ENCODE assay signal across 23 mouse cellular contexts in genomic region chr12:107041927-107042652, GRCm38 (mm10).
DNase-seq lines count a peak whose midpoint lies in the region; ATAC-seq lines count a peak whose summit lies in the region.
"Had no signal": no experiment of that assay in that cellular context is flagged by ENCODE, and none has a peak within 500 bp of the region (broad histone marks: within the 10 kb centered on the region; RNA-seq: fewer than 3 reads in every experiment).

No protein-coding gene starts in this region.

- H3K4me2 ChIP-seq in forebrain, embryonic 13.5 days: 0 out of 2 replicates have a peak overlapping the region, but pooled peaks have one; percentile 24
- H3K4me2 ChIP-seq in forebrain, embryonic 11.5 days (ENCODE audit: low read depth, low read length, severe bottlenecking): no peak overlapping the region
- H3K4me2 ChIP-seq in neural tube, embryonic 15.5 days: no peak overlapping the region
- H3K4me2 ChIP-seq: embryonic facial prominence, embryonic 13.5 days; heart, embryonic 11.5 days; hindbrain, embryonic 15.5 days; kidney, embryonic 15.5 days; limb, embryonic 13.5 days; lung, embryonic 15.5 days; neural tube, embryonic 13.5 days had no signal

- no peaks in the 10 kb centered on the region for H3K36me3 ChIP-seq in forebrain, embryonic 13.5 days (ENCODE audit: poor library complexity, severe bottlenecking)
- H3K36me3 ChIP-seq in forebrain, embryonic 11.5 days (ENCODE audit: control insufficient read depth, insufficient read depth, low read length): no peaks in the 10 kb centered on the region
- no peaks in the 10 kb centered on the region for H3K36me3 ChIP-seq in neural tube, embryonic 15.5 days
- H3K36me3 ChIP-seq: embryonic facial prominence, embryonic 13.5 days; G1E; hindbrain, embryonic 15.5 days; kidney, embryonic 15.5 days; limb, embryonic 13.5 days; lung, embryonic 15.5 days; neural tube, embryonic 13.5 days had no signal

- WGBS in forebrain, embryonic 13.5 days: 51% methylated on average over 13 of the region's 13 CpGs
- WGBS in forebrain, embryonic 11.5 days: 61% methylated on average over 13 of the region's 13 CpGs
- WGBS in neural tube, embryonic 15.5 days: 58% methylated on average over 13 of the region's 13 CpGs

- H3K27me3 ChIP-seq in forebrain, embryonic 13.5 days: no peaks in the 10 kb centered on the region
- no peaks in the 10 kb centered on the region for H3K27me3 ChIP-seq in forebrain, embryonic 11.5 days (ENCODE audit: control insufficient read depth, insufficient read depth, low read length)
- no peaks in the 10 kb centered on the region for H3K27me3 ChIP-seq in neural tube, embryonic 15.5 days (replicated peaks)
- H3K27me3 ChIP-seq: embryonic facial prominence, embryonic 13.5 days; hindbrain, embryonic 15.5 days; kidney, embryonic 15.5 days; lung, embryonic 15.5 days; neural tube, embryonic 13.5 days had no signal

- 0 out of 2 replicates have a peak, but pooled peaks have one; percentile 33 for ATAC-seq in forebrain, embryonic 13.5 days
- ATAC-seq in forebrain, embryonic 11.5 days (replicated peaks; ENCODE audit: low FRiP score): no peak
- ATAC-seq in neural tube, embryonic 15.5 days (ENCODE audit: low FRiP score): no peak
- ATAC-seq: activated CD4-positive, CD25-positive, alpha-beta regulatory T cell, adult 4 months; intestine, postnatal 0 days had no signal

- no peaks in the 10 kb centered on the region for H3K9me3 ChIP-seq in forebrain, embryonic 13.5 days (replicated peaks)
- H3K9me3 ChIP-seq in forebrain, embryonic 11.5 days (ENCODE audit: control insufficient read depth, low read length): no peaks in the 10 kb centered on the region
- no peaks in the 10 kb centered on the region for H3K9me3 ChIP-seq in neural tube, embryonic 15.5 days (replicated peaks)
- H3K9me3 ChIP-seq: embryonic facial prominence, embryonic 13.5 days; hindbrain, embryonic 15.5 days; kidney, embryonic 15.5 days; limb, embryonic 13.5 days; lung, embryonic 15.5 days; neural tube, embryonic 13.5 days had no signal

- no peak overlapping the region for H3K9ac ChIP-seq in forebrain, embryonic 13.5 days
- H3K9ac ChIP-seq in forebrain, embryonic 11.5 days (ENCODE audit: low read length): no peak overlapping the region
- no peak overlapping the region for H3K9ac ChIP-seq in neural tube, embryonic 15.5 days (replicated peaks)
- H3K9ac ChIP-seq: embryonic facial prominence, embryonic 13.5 days; hindbrain, embryonic 15.5 days; kidney, embryonic 15.5 days; limb, embryonic 13.5 days; liver, embryonic 14.5 days; lung, embryonic 15.5 days; neural tube, embryonic 13.5 days had no signal

- H3K27ac ChIP-seq in forebrain, embryonic 13.5 days: peak overlapping the region; percentile 26; the same call in 1 of the 2 replicates
- H3K27ac ChIP-seq in forebrain, embryonic 11.5 days (ENCODE audit: low read depth, low read length): no peak overlapping the region
- H3K27ac ChIP-seq in neural tube, embryonic 15.5 days (replicated peaks): no peak overlapping the region
- H3K27ac ChIP-seq: embryonic facial prominence, embryonic 13.5 days; hindbrain, embryonic 15.5 days; kidney, embryonic 15.5 days; limb, embryonic 13.5 days; liver, embryonic 14.5 days; lung, embryonic 15.5 days; neural tube, embryonic 13.5 days had no signal

- H3K4me3 ChIP-seq in forebrain, embryonic 13.5 days: no peak overlapping the region
- H3K4me3 ChIP-seq in forebrain, embryonic 11.5 days (ENCODE audit: low read depth, low read length): no peak overlapping the region
- H3K4me3 ChIP-seq in neural tube, embryonic 15.5 days (replicated peaks): no peak overlapping the region
- H3K4me3 ChIP-seq: embryonic facial prominence, embryonic 13.5 days; hindbrain, embryonic 15.5 days; kidney, embryonic 15.5 days; limb, embryonic 13.5 days; lung, embryonic 15.5 days; neural tube, embryonic 13.5 days had no signal

- peaks cover 17% of the 10 kb centered on the region for H3K4me1 ChIP-seq in forebrain, embryonic 13.5 days
- H3K4me1 ChIP-seq in forebrain, embryonic 11.5 days (replicated peaks; ENCODE audit: control insufficient read depth, insufficient read depth, low read length): no peaks in the 10 kb centered on the region
- peaks cover 6% of the 10 kb centered on the region for H3K4me1 ChIP-seq in neural tube, embryonic 15.5 days
- H3K4me1 ChIP-seq: kidney, embryonic 15.5 days; lung, embryonic 15.5 days had no signal

- no peak for DNase-seq in forebrain, embryonic 11.5 days (ENCODE audit: low spot score)
- DNase-seq in neural tube, embryonic 10.5 days (ENCODE audit: extremely low spot score, low spot score): peak; percentile 26
- peak; percentile 53 for DNase-seq in forelimb bud, embryonic 11.5 days (ENCODE audit: low read depth, low spot score)
- no peak for DNase-seq in right cerebral cortex, adult 2 months (ENCODE audit: low spot score in 2 of 2)
- no peak for DNase-seq in left cerebral cortex, adult 9 months (ENCODE audit: low spot score in 2 of 2)
- DNase-seq: adrenal gland, postnatal 10 days; cerebellum, adult 11 months; cerebellum, postnatal 10 days; heart, postnatal 10 days; thymus, postnatal 25 days had no signal

Comparison
In these comparisons a context has a peak if more than half of its experiments do, and no peak if none do; other contexts are left out.
1. DNase-seq: peak in neural tube, embryonic 10.5 days (single experiment) and forelimb bud, embryonic 11.5 days (single experiment); none in forebrain, embryonic 11.5 days (single experiment), right cerebral cortex, adult 2 months (0 of 2) and left cerebral cortex, adult 9 months (0 of 2).